Mouse (Mus musculus) ES-Bruce4 (cell line): ENCODE results near the gene 9930111J21Rik2.
"Not testable (repeated sequence)": the region's sequence is repeated elsewhere in the genome, so short reads cannot be mapped to it uniquely, and the experiment has no call there.

Experiments
- CTCF ChIP-seq: IDR thresholded peaks from one replicate; pipeline ENCODE4 v1.8.1; 2011; ENCODE audit warnings: low read depth, low read length
- EP300 ChIP-seq: IDR thresholded peaks from 2 replicates; pipeline ENCODE4 v1.6.1; 2011; ENCODE audit warnings: low read depth, low read length; ENCODE audit not compliant: insufficient read depth
- POLR2A ChIP-seq: IDR thresholded peaks from one replicate; pipeline ENCODE4 v1.8.1; 2011; ENCODE audit warnings: low read length; ENCODE audit not compliant: insufficient read depth

DNA sequence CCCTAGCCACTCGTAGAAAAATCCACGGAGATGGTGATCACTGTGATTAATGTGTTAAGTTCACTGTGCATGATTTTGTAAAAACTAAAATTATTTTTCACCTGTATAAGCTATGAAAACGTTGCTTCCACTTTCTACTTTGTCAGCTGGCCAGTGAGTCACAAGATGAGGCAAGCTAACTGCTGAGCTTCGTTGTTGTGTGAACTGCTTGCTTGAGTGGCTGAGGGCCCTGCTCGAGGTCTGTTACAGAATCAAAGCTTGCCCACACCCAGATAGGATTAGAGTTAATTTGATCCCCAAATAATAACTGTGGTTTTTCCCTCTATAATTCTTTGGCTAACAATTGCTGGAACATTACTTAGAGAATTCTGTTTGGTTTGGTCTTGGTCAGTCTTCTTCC is 71.0 kb downstream of the 9930111J21Rik2 start:
- TF ChIP-seq POLR2A, CTCF, EP300: not testable (repeated sequence)
